23 mouse cellular contexts compared by ENCODE assay signal in genomic region chr1:136258495-136258894, GRCm38 (mm10). TPM values are rescaled to one million over a fixed set of nuclear protein-coding genes. Genes with fewer than 3 reads are reported as not detected.
DNase-seq lines count a peak whose midpoint lies in the region; ATAC-seq and TF ChIP-seq lines count a peak whose summit lies in the region.
"Had no signal": no experiment of that assay in that cellular context is flagged by ENCODE, and none has a peak within 500 bp of the region (broad histone marks: within the 10 kb centered on the region; RNA-seq: fewer than 3 reads in every experiment).

No protein-coding gene starts in this region.

- H3K4me2 ChIP-seq in heart, embryonic 16.5 days (ENCODE audit: low read depth, low read length): peak overlapping the region; percentile 17; the same call in 1 of the 2 replicates
- no peak overlapping the region for H3K4me2 ChIP-seq in hindbrain, postnatal 0 days (ENCODE audit: low read depth, low read length)
- no peak overlapping the region for H3K4me2 ChIP-seq in kidney, embryonic 16.5 days (replicated peaks; ENCODE audit: low read depth, low read length)
- H3K4me2 ChIP-seq: embryonic facial prominence, embryonic 13.5 days; forebrain, embryonic 12.5 days; heart, embryonic 13.5 days; hindbrain, embryonic 12.5 days had no signal

- TF ChIP-seq CTCF in hindbrain, postnatal 0 days (IDR thresholded peaks at IDR 0.05; ENCODE audit: low read depth): no peak

- H3K27ac ChIP-seq in heart, embryonic 16.5 days (ENCODE audit: low read length): no peak overlapping the region
- no peak overlapping the region for H3K27ac ChIP-seq in hindbrain, postnatal 0 days
- no peak overlapping the region for H3K27ac ChIP-seq in kidney, embryonic 16.5 days (ENCODE audit: low read length)
- H3K27ac ChIP-seq: embryonic facial prominence, embryonic 13.5 days; forebrain, embryonic 12.5 days; heart, embryonic 13.5 days; hindbrain, embryonic 12.5 days had no signal

- H3K9ac ChIP-seq in heart, embryonic 16.5 days (ENCODE audit: low read length): no peak overlapping the region
- no peak overlapping the region for H3K9ac ChIP-seq in hindbrain, postnatal 0 days (replicated peaks; ENCODE audit: low read length)
- H3K9ac ChIP-seq in kidney, embryonic 16.5 days (replicated peaks; ENCODE audit: low read length): no peak overlapping the region
- H3K9ac ChIP-seq: embryonic facial prominence, embryonic 13.5 days; forebrain, embryonic 12.5 days; heart, embryonic 13.5 days; hindbrain, embryonic 12.5 days had no signal

- WGBS in heart, embryonic 16.5 days: 68% methylated on average over 9 of the region's 9 CpGs
- WGBS in hindbrain, postnatal 0 days: 77% methylated on average over 9 of the region's 9 CpGs
- 71% methylated on average over 9 of the region's 9 CpGs for WGBS in kidney, embryonic 16.5 days

- DNase-seq in heart, adult 8-10 months (ENCODE audit: low spot score): no peak
- DNase-seq in induced T-regulatory cell, adult 2 months (ENCODE audit: low read depth): peak; percentile 34
- DNase-seq in thymus, postnatal 0 days (ENCODE audit: low spot score): peak; percentile 72
- peak; percentile 40 to 67 for DNase-seq in thymus, postnatal 36 days
- DNase-seq in layer of hippocampus, postnatal 36 days: no peak
- no peak for DNase-seq in hindbrain, postnatal 0 days (ENCODE audit: low spot score)
- DNase-seq: adrenal gland, postnatal 10 days; B cell, adult 2 months; cerebellum, postnatal 36 days; gastrocnemius, postnatal 14 days; heart, postnatal 10 days; heart, postnatal 4 days had no signal

- no peaks in the 10 kb centered on the region for H3K36me3 ChIP-seq in heart, embryonic 16.5 days (ENCODE audit: control insufficient read depth, insufficient read depth)
- no peaks in the 10 kb centered on the region for H3K36me3 ChIP-seq in hindbrain, postnatal 0 days (ENCODE audit: insufficient read depth, low read length)
- no peaks in the 10 kb centered on the region for H3K36me3 ChIP-seq in kidney, embryonic 16.5 days (ENCODE audit: insufficient read depth, low read length)
- H3K36me3 ChIP-seq: embryonic facial prominence, embryonic 13.5 days; forebrain, embryonic 12.5 days; heart, embryonic 13.5 days; hindbrain, embryonic 12.5 days had no signal

- no peaks in the 10 kb centered on the region for H3K9me3 ChIP-seq in heart, embryonic 16.5 days (replicated peaks; ENCODE audit: control insufficient read depth, low read length)
- no peaks in the 10 kb centered on the region for H3K9me3 ChIP-seq in hindbrain, postnatal 0 days (ENCODE audit: low read length)
- no peaks in the 10 kb centered on the region for H3K9me3 ChIP-seq in kidney, embryonic 16.5 days (ENCODE audit: low read length)
- H3K9me3 ChIP-seq: embryonic facial prominence, embryonic 13.5 days; forebrain, embryonic 12.5 days; heart, embryonic 13.5 days; hindbrain, embryonic 12.5 days had no signal

- H3K27me3 ChIP-seq in heart, embryonic 16.5 days (ENCODE audit: control insufficient read depth, insufficient read depth, low read length): peaks cover 54% of the 10 kb centered on the region
- peaks cover 11% of the 10 kb centered on the region; the same call in 1 of the 2 replicates for H3K27me3 ChIP-seq in hindbrain, postnatal 0 days (ENCODE audit: insufficient read depth, low read length)
- peaks cover 68% of the 10 kb centered on the region for H3K27me3 ChIP-seq in kidney, embryonic 16.5 days (ENCODE audit: insufficient read depth, low read length)

- H3K4me1 ChIP-seq in heart, embryonic 16.5 days (ENCODE audit: control insufficient read depth, insufficient read depth, low read length): peaks cover 14% of the 10 kb centered on the region
- H3K4me1 ChIP-seq in hindbrain, postnatal 0 days (ENCODE audit: insufficient read depth, low read length): peaks cover 11% of the 10 kb centered on the region; the same call in 1 of the 2 replicates
- peaks cover 12% of the 10 kb centered on the region for H3K4me1 ChIP-seq in kidney, embryonic 16.5 days (ENCODE audit: insufficient read depth, low read length)

- no peak overlapping the region for H3K4me3 ChIP-seq in heart, embryonic 16.5 days (ENCODE audit: low read length)
- no peak overlapping the region for H3K4me3 ChIP-seq in hindbrain, postnatal 0 days (ENCODE audit: low read length)
- H3K4me3 ChIP-seq in kidney, embryonic 16.5 days (ENCODE audit: low read length): no peak overlapping the region
- H3K4me3 ChIP-seq: embryonic facial prominence, embryonic 13.5 days; forebrain, embryonic 12.5 days; heart, embryonic 13.5 days; hindbrain, embryonic 12.5 days had no signal

- 0 out of 2 replicates have a peak, but pooled peaks have one; percentile 19 for ATAC-seq in heart, embryonic 16.5 days (replicated peaks; ENCODE audit: extremely low read depth, insufficient read depth, low FRiP score)
- ATAC-seq in hindbrain, postnatal 0 days: no peak
- ATAC-seq in kidney, embryonic 16.5 days (ENCODE audit: low FRiP score, low TSS enrichment): no peak
- ATAC-seq: CD4-positive, CD25-positive, alpha-beta regulatory T cell, adult 4 months; forebrain, embryonic 16.5 days had no signal

RNA-seq across cellular contexts. Expression of gene Gpr25, which starts 2.2 kb away (rescaled TPM):
- polyA plus RNA-seq in heart, embryonic 16.5 days (2015; fragmentation: Nextera tagmentation; extraction: Ambion mirVana): 0.34 TPM in 1 of 2 replicates, not detected in the other
- not detected for total RNA-seq in heart, adult 8-10 months (2022)
- 2.0 and 2.3 TPM in 2 replicates for polyA plus RNA-seq in thymus, postnatal 0 days (2015; fragmentation: Nextera tagmentation; extraction: Ambion mirVana)
- 1 to 10 TPM; 5.1 to 6.0 TPM for total RNA-seq in layer of hippocampus, postnatal 36 days (2021)
- 6.0 and 6.2 TPM in 2 replicates for total RNA-seq in hindbrain, postnatal 0 days (2014; rRNA removed)
- 0.78 and 1.3 TPM in 2 replicates for polyA plus RNA-seq in hindbrain, postnatal 0 days (2015; fragmentation: Nextera tagmentation; extraction: Ambion mirVana)
- not detected in 2 replicates for polyA plus RNA-seq in kidney, embryonic 16.5 days (2015; fragmentation: Nextera tagmentation; extraction: Ambion mirVana)
- total RNA-seq: adrenal gland, postnatal 10 days; adrenal gland, postnatal 4 days; gastrocnemius, postnatal 14 days; granulocyte monocyte progenitor cell, adult 5-6 weeks; heart, postnatal 10 days; heart, postnatal 4 days; MEL had no signal
- polyA plus RNA-seq: CD4-positive, CD25-positive, alpha-beta regulatory T cell, adult 4 months; forebrain, embryonic 12.5 days; forebrain, embryonic 16.5 days; heart, embryonic 13.5 days; hindbrain, embryonic 12.5 days had no signal

RNA-seq across cellular contexts. Expression of gene Inava, which starts 24.4 kb away (rescaled TPM):
- polyA plus RNA-seq in heart, embryonic 16.5 days (2015; fragmentation: Nextera tagmentation; extraction: Ambion mirVana): 2.6 TPM in 2 replicates
- not detected for total RNA-seq in heart, adult 8-10 months (2022)
- polyA plus RNA-seq in thymus, postnatal 0 days (2015; fragmentation: Nextera tagmentation; extraction: Ambion mirVana): 5.0 and 5.9 TPM in 2 replicates
- 1 to 10 TPM; 3.3 to 4.3 TPM for total RNA-seq in layer of hippocampus, postnatal 36 days (2021)
- total RNA-seq in hindbrain, postnatal 0 days (2014; rRNA removed): 4.5 and 11.3 TPM in 2 replicates
- 2.8 and 2.9 TPM in 2 replicates for polyA plus RNA-seq in hindbrain, postnatal 0 days (2015; fragmentation: Nextera tagmentation; extraction: Ambion mirVana)
- 20.2 and 22.2 TPM in 2 replicates for polyA plus RNA-seq in kidney, embryonic 16.5 days (2015; fragmentation: Nextera tagmentation; extraction: Ambion mirVana)
- total RNA-seq: gastrocnemius, postnatal 14 days; granulocyte monocyte progenitor cell, adult 5-6 weeks; heart, postnatal 4 days had no signal

RNA-seq across cellular contexts. Expression of gene Mroh3, which starts 45.9 kb away (rescaled TPM):
- not detected in 2 replicates for polyA plus RNA-seq in heart, embryonic 16.5 days (2015; fragmentation: Nextera tagmentation; extraction: Ambion mirVana)
- not detected for total RNA-seq in heart, adult 8-10 months (2022)
- polyA plus RNA-seq in thymus, postnatal 0 days (2015; fragmentation: Nextera tagmentation; extraction: Ambion mirVana): 0.05 and 0.46 TPM in 2 replicates
- total RNA-seq in layer of hippocampus, postnatal 36 days (2021): 1 to 10 TPM; 1.4 to 1.6 TPM
- total RNA-seq in hindbrain, postnatal 0 days (2014; rRNA removed): 0.84 TPM in 1 of 2 replicates, not detected in the other
- polyA plus RNA-seq in hindbrain, postnatal 0 days (2015; fragmentation: Nextera tagmentation; extraction: Ambion mirVana): 0.19 and 0.23 TPM in 2 replicates
- 0.17 and 0.40 TPM in 2 replicates for polyA plus RNA-seq in kidney, embryonic 16.5 days (2015; fragmentation: Nextera tagmentation; extraction: Ambion mirVana)
- total RNA-seq: adrenal gland, postnatal 10 days; adrenal gland, postnatal 4 days; gastrocnemius, postnatal 14 days; granulocyte monocyte progenitor cell, adult 5-6 weeks; heart, postnatal 10 days; heart, postnatal 4 days; MEL had no signal
- polyA plus RNA-seq: CD4-positive, CD25-positive, alpha-beta regulatory T cell, adult 4 months; heart, embryonic 13.5 days had no signal

Comparison
In these comparisons a context has a peak if more than half of its experiments do, and no peak if none do; other contexts are left out.
1. DNase-seq: peak in induced T-regulatory cell, adult 2 months (single experiment), thymus, postnatal 0 days (single experiment) and thymus, postnatal 36 days (2 of 2); none in heart, adult 8-10 months (single experiment), layer of hippocampus, postnatal 36 days (0 of 2) and hindbrain, postnatal 0 days (single experiment).